Mouse (Mus musculus) intestine, embryonic 15.5 days (tissue): Measurements from ENCODE around the gene Gm26558. TPM values are rescaled to one million over a fixed set of nuclear protein-coding genes. Genes with fewer than 3 reads are reported as not detected.

ENCODE experiments used
- ATAC-seq: fragments of 200-750 bp; cut with Nextera tagmentation; 2 replicates; pipeline ENCODE4 v1.8.0; 2017; ENCODE audit warnings: moderate TSS enrichment, moderate library complexity
- H3K27ac ChIP-seq: fragments of 300-500 bp; sonication (generic); 2 replicates; pipeline ENCODE4 v1.5.1; 2015; ENCODE audit warnings: mild to moderate bottlenecking, inconsistent platforms
- H3K27me3 ChIP-seq: fragments of 300-500 bp; sonication (generic); replicated peaks from 2 replicates; pipeline ENCODE4 v1.6.1; 2015; ENCODE audit warnings: inconsistent platforms
- H3K36me3 ChIP-seq: fragments of 300-500 bp; sonication (generic); 2 replicates; pipeline ENCODE4 v1.6.1; 2015; ENCODE audit warnings: inconsistent platforms
- H3K4me1 ChIP-seq: fragments of 300-500 bp; sonication (generic); replicated peaks from 2 replicates; pipeline ENCODE4 v1.6.1; 2015; ENCODE audit warnings: inconsistent platforms
- H3K4me2 ChIP-seq: fragments of 300-500 bp; sonication (generic); replicated peaks from 2 replicates; pipeline ENCODE4 v1.6.1; 2015; ENCODE audit warnings: mild to moderate bottlenecking, inconsistent platforms
- H3K4me3 ChIP-seq: fragments of 300-500 bp; sonication (generic); replicated peaks from 2 replicates; pipeline ENCODE4 v1.5.1; 2015; ENCODE audit warnings: inconsistent platforms
- H3K9ac ChIP-seq: fragments of 300-500 bp; sonication (generic); 2 replicates; pipeline ENCODE4 v1.6.1; 2015; ENCODE audit warnings: inconsistent platforms
- H3K9me3 ChIP-seq: fragments of 300-500 bp; sonication (generic); 2 replicates; pipeline ENCODE4 v1.6.1; 2016; ENCODE audit warnings: inconsistent platforms
- WGBS: fragments of 180-500 bp; shearing (Covaris S2); methylation state at CpG from one replicate; pipeline ENCODE4 v1.1.7; 2015; 5-methylcytosine and 5-hydroxymethylcytosine counted together
- polyA plus RNA-seq: library from polyadenylated mRNA; unstranded; fragments of >200 nt; fragmentation: Nextera tagmentation; extraction: Ambion mirVana; gene quantifications from 2 replicates; pipeline ENCODE4 v1.2.1, GENCODE M21; 2015

The Gm26558 gene
- 3.7 and 4.1 TPM in 2 replicates for polyA plus RNA-seq

- under 1% methylated on average over 54 of the region's 54 CpGs for WGBS
- Histone ChIP-seq H3K4me1 (0 out of 2 replicates have a peak, but pooled peaks cover 7% of the 10 kb centered on the region), H3K9ac (peak within 1 kb of the TSS; percentile 96), H3K36me3 (no peaks in the 10 kb centered on the region), H3K4me3 (peak within 1 kb of the TSS; percentile 92), H3K9me3 (no peaks in the 10 kb centered on the region), H3K27me3 (no peaks in the 10 kb centered on the region), H3K4me2 (peak within 1 kb of the TSS; percentile 72), H3K27ac (peak within 1 kb of the TSS; percentile 93)
- peak; percentile 80 for ATAC-seq
These were observed at the start of gene Gm26558 for GRCm38 (mm10) chr2:70661715-70662495. Gm26558 (minus strand) TSS chr2:70662108.

GRCm38 (mm10) chr2:70710878-70711277 lies 49.0 kb upstream of the Gm26558 start:
- Histone ChIP-seq H3K27ac (no peak overlapping the region), H3K9me3 (no peaks in the 10 kb centered on the region), H3K4me3 (no peak overlapping the region), H3K27me3 (no peaks in the 10 kb centered on the region), H3K36me3 (peaks cover 19% of the 10 kb centered on the region), H3K4me1 (no peaks in the 10 kb centered on the region), H3K9ac (no peak overlapping the region), H3K4me2 (no peak overlapping the region)
- 95% methylated on average over 4 of the region's 4 CpGs for WGBS
- ATAC-seq: no peak

GRCm38 (mm10) chr2:70710236-70710635 lies 48.3 kb upstream of the Gm26558 start:
- H3K9ac ChIP-seq: no peak overlapping the region
- no peaks in the 10 kb centered on the region for H3K27me3 ChIP-seq
- peak; percentile 12; the same call in 1 of the 2 replicates for ATAC-seq
- no peak overlapping the region for H3K27ac ChIP-seq
- H3K9me3 ChIP-seq: no peaks in the 10 kb centered on the region
- peaks cover 15% of the 10 kb centered on the region; the same call in 1 of the 2 replicates for H3K36me3 ChIP-seq
- no peak overlapping the region for H3K4me2 ChIP-seq
- H3K4me1 ChIP-seq: no peaks in the 10 kb centered on the region
- WGBS: 97% methylated on average over 7 of the region's 7 CpGs
- no peak overlapping the region for H3K4me3 ChIP-seq

GRCm38 (mm10) chr2:70708986-70709730 lies 47.2 kb upstream of the Gm26558 start:
- 77% methylated on average over 13 of the region's 13 CpGs for WGBS
- H3K9ac ChIP-seq: no peak overlapping the region
- no peak overlapping the region for H3K27ac ChIP-seq
- no peaks in the 10 kb centered on the region for H3K27me3 ChIP-seq
- ATAC-seq: no peak
- H3K4me1 ChIP-seq: peaks cover 4% of the 10 kb centered on the region
- no peak overlapping the region for H3K4me2 ChIP-seq
- H3K36me3 ChIP-seq: peaks cover 15% of the 10 kb centered on the region; the same call in 1 of the 2 replicates
- no peak overlapping the region for H3K4me3 ChIP-seq
- H3K9me3 ChIP-seq: no peaks in the 10 kb centered on the region

GRCm38 (mm10) chr2:70702403-70702802 lies 40.5 kb upstream of the Gm26558 start:
- Histone ChIP-seq H3K9ac (no peak overlapping the region), H3K9me3 (no peaks in the 10 kb centered on the region), H3K4me2 (no peak overlapping the region), H3K27me3 (no peaks in the 10 kb centered on the region), H3K4me3 (no peak overlapping the region), H3K36me3 (no peaks in the 10 kb centered on the region), H3K4me1 (peaks cover 4% of the 10 kb centered on the region), H3K27ac (no peak overlapping the region)
- 40% methylated on average over 5 of the region's 5 CpGs for WGBS
- ATAC-seq: no peak

GRCm38 (mm10) chr2:70701571-70701970 lies 39.7 kb upstream of the Gm26558 start:
- 66% methylated on average over 9 of the region's 9 CpGs for WGBS
- no peaks in the 10 kb centered on the region for H3K9me3 ChIP-seq
- H3K27ac ChIP-seq: no peak overlapping the region
- H3K36me3 ChIP-seq: no peaks in the 10 kb centered on the region
- H3K9ac ChIP-seq: no peak overlapping the region
- H3K4me2 ChIP-seq: no peak overlapping the region
- no peak for ATAC-seq
- H3K27me3 ChIP-seq: no peaks in the 10 kb centered on the region
- H3K4me1 ChIP-seq: peaks cover 4% of the 10 kb centered on the region
- no peak overlapping the region for H3K4me3 ChIP-seq

- 89% methylated on average over 3 of the region's 3 CpGs for WGBS
- no peak overlapping the region for H3K4me2 ChIP-seq
- no peaks in the 10 kb centered on the region for H3K36me3 ChIP-seq
- H3K9ac ChIP-seq: no peak overlapping the region
- ATAC-seq: no peak
- peaks cover 4% of the 10 kb centered on the region for H3K4me1 ChIP-seq
- no peaks in the 10 kb centered on the region for H3K27me3 ChIP-seq
- H3K9me3 ChIP-seq: no peaks in the 10 kb centered on the region
- no peak overlapping the region for H3K27ac ChIP-seq
- no peak overlapping the region for H3K4me3 ChIP-seq
These were observed 38.9 kb upstream of the Gm26558 start for GRCm38 (mm10) chr2:70700851-70701250.

- Histone ChIP-seq H3K27me3 (no peaks in the 10 kb centered on the region), H3K4me3 (no peak overlapping the region), H3K27ac (no peak overlapping the region), H3K9ac (no peak overlapping the region), H3K4me1 (no peaks in the 10 kb centered on the region), H3K9me3 (no peaks in the 10 kb centered on the region), H3K36me3 (peaks cover 10% of the 10 kb centered on the region), H3K4me2 (no peak overlapping the region)
- 71% methylated on average over 10 of the region's 10 CpGs for WGBS
- no peak for ATAC-seq
These were observed 33.8 kb upstream of the Gm26558 start for GRCm38 (mm10) chr2:70695712-70696111.

- H3K27me3 ChIP-seq: no peaks in the 10 kb centered on the region
- no peak overlapping the region for H3K9ac ChIP-seq
- no peak overlapping the region for H3K27ac ChIP-seq
- no peaks in the 10 kb centered on the region for H3K9me3 ChIP-seq
- 79% methylated on average over 11 of the region's 11 CpGs for WGBS
- H3K4me2 ChIP-seq: no peak overlapping the region
- peaks cover 43% of the 10 kb centered on the region for H3K36me3 ChIP-seq
- no peaks in the 10 kb centered on the region for H3K4me1 ChIP-seq
- no peak for ATAC-seq
- H3K4me3 ChIP-seq: no peak overlapping the region
These were observed 28.3 kb upstream of the Gm26558 start for GRCm38 (mm10) chr2:70690195-70690594.

- peaks cover 48% of the 10 kb centered on the region for H3K36me3 ChIP-seq
These were observed 26.7 kb upstream of the Gm26558 start for GRCm38 (mm10) chr2:70688454-70689078.

GRCm38 (mm10) chr2:70682324-70682723 lies 20.4 kb upstream of the Gm26558 start:
- Histone ChIP-seq H3K4me2 (no peak overlapping the region), H3K4me1 (no peaks in the 10 kb centered on the region), H3K36me3 (peaks cover 35% of the 10 kb centered on the region), H3K27ac (no peak overlapping the region), H3K27me3 (no peaks in the 10 kb centered on the region), H3K9ac (no peak overlapping the region), H3K9me3 (no peaks in the 10 kb centered on the region), H3K4me3 (no peak overlapping the region)
- WGBS: 53% methylated on average over 2 of the region's 2 CpGs
- ATAC-seq: peak; percentile 89

More at GRCm38 (mm10) chr2:70688454-70689078, 26.7 kb upstream of the Gm26558 start:
- WGBS: 93% methylated on average over 21 of the region's 21 CpGs
- no peak for ATAC-seq
- Histone ChIP-seq H3K4me3 (no peak overlapping the region), H3K9me3 (no peaks in the 10 kb centered on the region), H3K4me2 (no peak overlapping the region), H3K9ac (no peak overlapping the region), H3K27me3 (no peaks in the 10 kb centered on the region), H3K4me1 (no peaks in the 10 kb centered on the region), H3K27ac (no peak overlapping the region)

GRCm38 (mm10) chr2:70673445-70674126 lies 11.7 kb upstream of the Gm26558 start:
- WGBS: 86% methylated on average over 7 of the region's 7 CpGs
- ATAC-seq: no peak

More at GRCm38 (mm10) chr2:70673445-70674126, 11.7 kb upstream of the Gm26558 start:
- Histone ChIP-seq H3K9me3 (no peaks in the 10 kb centered on the region), H3K4me1 (no peaks in the 10 kb centered on the region), H3K36me3 (peaks cover 6% of the 10 kb centered on the region), H3K27me3 (no peaks in the 10 kb centered on the region), H3K4me3 (no peak overlapping the region), H3K27ac (no peak overlapping the region), H3K9ac (no peak overlapping the region), H3K4me2 (no peak overlapping the region)
